Mouse (Mus musculus): Measurements from ENCODE around the gene Cd3g.

DNA sequence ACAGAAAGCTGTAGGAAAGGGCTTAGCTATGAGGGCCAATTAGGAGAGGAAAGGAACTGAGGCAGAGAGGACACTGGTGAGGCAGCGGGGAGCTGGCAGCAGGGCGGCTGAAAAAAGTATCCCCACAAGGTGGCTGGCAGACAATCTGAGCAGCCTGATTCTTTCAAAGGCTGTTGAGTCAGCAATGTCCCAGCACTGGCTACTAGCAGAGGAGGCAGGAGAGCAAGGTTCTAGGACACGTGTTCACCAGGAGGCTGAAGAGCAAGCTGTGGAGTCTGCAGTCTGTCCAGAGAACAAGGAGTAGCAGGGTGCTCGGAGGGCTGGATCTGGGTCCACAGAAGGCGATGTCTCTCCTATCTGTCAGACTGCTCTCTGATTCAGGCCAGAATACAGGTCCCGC is 18.9 kb upstream of the Cd3g start:
- no peak for TF ChIP-seq POLR2A (IDR thresholded peaks at IDR 0.05; ENCODE audit: extremely low read depth, insufficient read depth, low read length)
- TF ChIP-seq CTCF (IDR thresholded peaks at IDR 0.05; ENCODE audit: extremely low read depth, insufficient read depth, low read length): no peak

All from cortical plate, adult 2 months (tissue).